Mouse (Mus musculus): ENCODE measurements around the gene Sapcd1. TPM values are rescaled to one million over a fixed set of nuclear protein-coding genes. Genes with fewer than 3 reads are reported as not detected.
A peak's percentile ranks its signal among the peaks of the same experiment; 100 is the strongest.

Sapcd1 gene
- polyA plus RNA-seq (2016; fragmentation: Nextera tagmentation; extraction: Ambion mirVana): 1.2 and 1.4 TPM in 2 replicates

- H3K4me3 ChIP-seq: peak within 1 kb of the TSS; percentile 11; the same call in 1 of the 2 replicates
- peaks cover 53% of the 10 kb centered on the region for H3K4me1 ChIP-seq
- DNase-seq (ENCODE audit: low spot score): peak; percentile 46
- no peaks in the 10 kb centered on the region for H3K9me3 ChIP-seq (replicated peaks)
- no peaks in the 10 kb centered on the region for H3K36me3 ChIP-seq
- H3K27ac ChIP-seq: peak within 1 kb of the TSS; percentile 71
- H3K27me3 ChIP-seq (ENCODE audit: low read depth, poor library complexity, severe bottlenecking): peaks cover 4% of the 10 kb centered on the region; the same call in 1 of the 2 replicates
- 44% methylated on average over 13 of the region's 13 CpGs for WGBS
These were observed at the start of gene Sapcd1 for GRCm38 (mm10) chr17:35027277-35028068. Sapcd1 (minus strand) TSS chr17:35028016.

DNA sequence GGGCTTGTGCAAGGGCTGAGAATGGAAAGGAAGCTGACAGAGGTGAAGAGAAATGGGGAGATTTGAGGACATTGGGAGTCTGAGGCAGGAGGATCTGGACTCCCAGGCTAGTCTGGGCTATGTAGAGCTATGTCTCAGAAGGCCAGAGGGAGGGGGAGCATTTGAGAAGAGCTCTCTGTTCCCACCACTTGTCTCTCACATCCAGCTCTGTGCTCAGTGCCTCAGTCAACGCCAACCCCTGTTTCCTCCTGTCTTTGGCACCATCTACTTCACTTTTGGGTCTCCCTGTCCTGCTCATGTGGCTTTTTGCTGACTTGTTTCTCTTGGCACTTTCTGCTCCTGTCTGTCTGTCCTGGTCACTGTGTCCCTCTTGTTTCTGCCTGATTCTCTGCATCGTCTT, 49.5 kb upstream of the Sapcd1 start:
- H3K4me3 ChIP-seq: peak overlapping the region; percentile 37
- DNase-seq (ENCODE audit: low spot score): no peak
- H3K27ac ChIP-seq: peak overlapping the region; percentile 58; the same call in 1 of the 2 replicates
- no peaks in the 10 kb centered on the region for H3K9me3 ChIP-seq (replicated peaks)
- no peaks in the 10 kb centered on the region for H3K36me3 ChIP-seq
- WGBS: 46% methylated on average over 2 of the region's 2 CpGs
- peaks cover 36% of the 10 kb centered on the region for H3K4me1 ChIP-seq
- H3K27me3 ChIP-seq (ENCODE audit: low read depth, poor library complexity, severe bottlenecking): peaks cover 29% of the 10 kb centered on the region

DNA sequence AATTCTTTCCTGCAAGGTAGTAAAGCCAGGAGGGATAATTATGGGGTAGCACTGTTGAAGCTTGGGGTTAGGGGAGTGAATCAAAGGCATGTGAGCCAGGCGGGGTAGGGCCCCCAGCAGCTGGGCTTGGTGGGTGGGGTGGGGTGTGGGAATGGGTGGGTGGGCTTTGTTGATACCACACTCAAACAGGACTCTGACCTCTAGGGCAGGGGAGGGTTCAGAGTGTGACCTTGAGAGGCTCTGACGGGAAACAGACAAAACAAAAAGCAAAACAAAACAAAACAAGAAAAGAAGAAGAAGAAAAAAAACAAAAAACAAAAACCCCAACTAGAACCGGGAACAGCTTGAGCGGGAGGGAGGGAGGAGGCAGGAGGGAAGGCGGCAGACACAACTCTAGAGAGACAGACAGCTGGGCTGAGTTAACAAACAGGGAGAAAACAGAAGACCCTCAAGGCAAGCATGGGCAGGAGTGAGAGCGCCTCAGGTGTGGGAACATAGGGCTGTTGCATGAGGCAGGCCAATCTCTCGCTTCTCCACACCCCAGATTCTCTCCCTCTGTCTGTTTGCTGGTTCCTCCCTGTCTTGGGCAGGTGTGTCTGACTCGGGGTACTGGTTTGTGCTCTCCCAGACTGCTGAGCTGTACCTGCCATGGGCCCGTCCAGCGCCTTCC, 48.8 kb upstream of the Sapcd1 start, which contains the start of gene Ly6g6e:
TSS of gene Ly6g6e (plus strand) at position 396 of the 670 bp plus-strand sequence.
- H3K9me3 ChIP-seq (replicated peaks): no peaks in the 10 kb centered on the region
- WGBS: 22% methylated on average over 10 of the region's 10 CpGs
- no peaks in the 10 kb centered on the region for H3K36me3 ChIP-seq
- DNase-seq (ENCODE audit: low spot score): peak; percentile 41
- H3K4me3 ChIP-seq: peak within 1 kb of the TSS; percentile 37
- peak within 1 kb of the TSS; percentile 58 for H3K27ac ChIP-seq
- peaks cover 36% of the 10 kb centered on the region for H3K4me1 ChIP-seq
- H3K27me3 ChIP-seq (ENCODE audit: low read depth, poor library complexity, severe bottlenecking): peaks cover 29% of the 10 kb centered on the region

- Histone ChIP-seq H3K4me1 (peaks cover 33% of the 10 kb centered on the region), H3K36me3 (no peaks in the 10 kb centered on the region), H3K27me3 (ENCODE audit: low read depth, poor library complexity, severe bottlenecking) (peaks cover 25% of the 10 kb centered on the region), H3K9me3 (replicated peaks) (no peaks in the 10 kb centered on the region), H3K4me3 (no peak overlapping the region), H3K27ac (peak overlapping the region; percentile 53)
- WGBS: 45% methylated on average over 17 of the region's 17 CpGs
- no peak for DNase-seq (ENCODE audit: low spot score)
These were observed 46.3 kb upstream of the Sapcd1 start for GRCm38 (mm10) chr17:35074097-35074496.

DNA sequence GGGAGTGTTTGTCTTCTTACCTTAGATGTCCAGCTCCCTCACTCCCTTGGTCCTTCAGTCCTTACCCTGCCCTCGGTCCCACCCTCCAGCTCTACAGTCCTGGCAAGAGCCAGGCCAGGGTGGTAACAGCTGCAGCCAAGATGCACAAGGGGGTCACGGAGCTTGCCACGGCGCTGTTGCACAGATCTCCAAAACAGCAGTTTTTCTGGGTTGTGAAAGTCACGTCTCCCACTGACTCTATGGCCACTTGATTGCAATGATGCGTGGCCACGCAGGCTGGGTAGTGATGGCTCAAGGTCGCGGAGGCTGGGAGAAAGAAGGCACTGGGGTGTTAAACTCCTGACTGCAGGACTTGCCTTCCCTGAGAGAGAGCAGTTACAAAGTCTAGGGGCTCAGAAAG, 43.6 kb upstream of the Sapcd1 start:
- 83% methylated on average over 9 of the region's 9 CpGs for WGBS
- no peaks in the 10 kb centered on the region for H3K9me3 ChIP-seq (replicated peaks)
- H3K27ac ChIP-seq: no peak overlapping the region
- no peak for DNase-seq (ENCODE audit: low spot score)
- H3K4me1 ChIP-seq: peaks cover 13% of the 10 kb centered on the region
- H3K4me3 ChIP-seq: no peak overlapping the region
- peaks cover 26% of the 10 kb centered on the region for H3K27me3 ChIP-seq (ENCODE audit: low read depth, poor library complexity, severe bottlenecking)
- no peaks in the 10 kb centered on the region for H3K36me3 ChIP-seq

- no peaks in the 10 kb centered on the region for H3K36me3 ChIP-seq
- no peaks in the 10 kb centered on the region for H3K9me3 ChIP-seq (replicated peaks)
- H3K4me3 ChIP-seq: no peak overlapping the region
- H3K4me1 ChIP-seq: peaks cover 12% of the 10 kb centered on the region
- no peak for DNase-seq (ENCODE audit: low spot score)
- H3K27ac ChIP-seq: no peak overlapping the region
- 69% methylated on average over 6 of the region's 6 CpGs for WGBS
- H3K27me3 ChIP-seq (ENCODE audit: low read depth, poor library complexity, severe bottlenecking): peaks cover 34% of the 10 kb centered on the region
These were observed 42.9 kb upstream of the Sapcd1 start for GRCm38 (mm10) chr17:35070556-35071229.

- peaks cover 56% of the 10 kb centered on the region for H3K27me3 ChIP-seq (ENCODE audit: low read depth, poor library complexity, severe bottlenecking)
- no peak overlapping the region for H3K27ac ChIP-seq
- H3K9me3 ChIP-seq (replicated peaks): no peaks in the 10 kb centered on the region
- DNase-seq (ENCODE audit: low spot score): no peak
- 85% methylated on average over 17 of the region's 17 CpGs for WGBS
- H3K4me3 ChIP-seq: no peak overlapping the region
- peaks cover 6% of the 10 kb centered on the region; the same call in 1 of the 2 replicates for H3K36me3 ChIP-seq
- peaks cover 22% of the 10 kb centered on the region for H3K4me1 ChIP-seq
These were observed 40.5 kb upstream of the Sapcd1 start for GRCm38 (mm10) chr17:35068213-35068914.

- peak within 1 kb of the TSS; percentile 50 for H3K4me3 ChIP-seq
- peaks cover 28% of the 10 kb centered on the region for H3K36me3 ChIP-seq
- no peak for DNase-seq (ENCODE audit: low spot score)
- 45% methylated on average over 10 of the region's 10 CpGs for WGBS
- peaks cover 29% of the 10 kb centered on the region for H3K4me1 ChIP-seq
- H3K27me3 ChIP-seq (ENCODE audit: low read depth, poor library complexity, severe bottlenecking): peaks cover 67% of the 10 kb centered on the region
- H3K9me3 ChIP-seq (replicated peaks): no peaks in the 10 kb centered on the region
- peak within 1 kb of the TSS; percentile 71 for H3K27ac ChIP-seq
These were observed 38.3 kb upstream of the Sapcd1 start, which contains the start of gene Mpig6b for GRCm38 (mm10) chr17:35066084-35066483. Mpig6b (minus strand) TSS chr17:35066184.

- Histone ChIP-seq H3K27me3 (ENCODE audit: low read depth, poor library complexity, severe bottlenecking) (peaks cover 67% of the 10 kb centered on the region), H3K4me1 (peaks cover 37% of the 10 kb centered on the region), H3K36me3 (peaks cover 36% of the 10 kb centered on the region), H3K9me3 (replicated peaks) (no peaks in the 10 kb centered on the region), H3K27ac (peak within 1 kb of the TSS; percentile 71), H3K4me3 (peak within 1 kb of the TSS; percentile 50)
- peak; percentile 73 for DNase-seq (ENCODE audit: low spot score)
- under 1% methylated on average over 48 of the region's 48 CpGs for WGBS
These were observed 37.4 kb upstream of the Sapcd1 start, which contains the start of gene Ly6g6c for GRCm38 (mm10) chr17:35064951-35065947. Ly6g6c (plus strand) TSS chr17:35065388.

- no peaks in the 10 kb centered on the region for H3K9me3 ChIP-seq (replicated peaks)
- H3K27me3 ChIP-seq (ENCODE audit: low read depth, poor library complexity, severe bottlenecking): peaks cover 67% of the 10 kb centered on the region
- H3K4me1 ChIP-seq: peaks cover 44% of the 10 kb centered on the region
- peak overlapping the region; percentile 50 for H3K4me3 ChIP-seq
- peaks cover 39% of the 10 kb centered on the region for H3K36me3 ChIP-seq
- H3K27ac ChIP-seq: peak overlapping the region; percentile 21; the same call in 1 of the 2 replicates
- WGBS: 29% methylated on average over 10 of the region's 10 CpGs
- no peak for DNase-seq (ENCODE audit: low spot score)
These were observed 36.6 kb upstream of the Sapcd1 start for GRCm38 (mm10) chr17:35064378-35064877.

- WGBS: 95% methylated on average over 3 of the region's 3 CpGs
These were observed 35.6 kb upstream of the Sapcd1 start for GRCm38 (mm10) chr17:35063466-35063865.

More at GRCm38 (mm10) chr17:35063466-35063865, 35.6 kb upstream of the Sapcd1 start:
- Histone ChIP-seq H3K27ac (no peak overlapping the region), H3K36me3 (peaks cover 39% of the 10 kb centered on the region), H3K9me3 (replicated peaks) (no peaks in the 10 kb centered on the region), H3K4me3 (no peak overlapping the region), H3K4me1 (peaks cover 47% of the 10 kb centered on the region), H3K27me3 (ENCODE audit: low read depth, poor library complexity, severe bottlenecking) (peaks cover 61% of the 10 kb centered on the region)
- DNase-seq (ENCODE audit: low spot score): no peak

Data from limb, embryonic 10.5 days (tissue).